Mouse (Mus musculus): ENCODE results near the gene Vmn2r43. TPM values are rescaled to one million over a fixed set of nuclear protein-coding genes. Genes with fewer than 3 reads are reported as not detected.
"Not testable (repeated sequence)": the region's sequence is repeated elsewhere in the genome, so short reads cannot be mapped to it uniquely, and the experiment has no call there.

Gene Vmn2r43
- not detected in 2 replicates for total RNA-seq (2015)
- total RNA-seq (2017): not detected in 2 replicates

GRCm38 (mm10) chr7:8260499-8260898, at the start of gene Vmn2r43:
Gene Vmn2r43, minus strand, starts transcription at chr7:8260599.
- ATAC-seq (replicated peaks; ENCODE audit: poor library complexity): not testable (repeated sequence)

GRCm38 (mm10) chr7:8200220-8200619, 60.2 kb downstream of the Vmn2r43 start, which contains the start of gene Vmn2r42:
Gene Vmn2r42, minus strand, starts transcription at chr7:8200320.
- ATAC-seq (replicated peaks; ENCODE audit: poor library complexity): not testable (repeated sequence)

Other genes with a start within 250 kb of the Vmn2r43 start
- gene Vmn2r41, start 98.9 kb downstream of the Vmn2r43 start, total RNA-seq (2015): not detected in 2 replicates
- gene Vmn2r41, start 98.9 kb downstream of the Vmn2r43 start, total RNA-seq (2017): not detected in 2 replicates
- gene Vmn2r42, start 60.3 kb downstream of the Vmn2r43 start, total RNA-seq (2015): not detected in 2 replicates
- gene Vmn2r42, start 60.3 kb downstream of the Vmn2r43 start, total RNA-seq (2017): not detected in 2 replicates
- gene Vmn2r44, start 122.7 kb upstream of the Vmn2r43 start, total RNA-seq (2015): not detected in 2 replicates
- gene Vmn2r44, start 122.7 kb upstream of the Vmn2r43 start, total RNA-seq (2017): not detected in 2 replicates
- gene Vmn2r45, start 228.5 kb upstream of the Vmn2r43 start, total RNA-seq (2015): not detected in 2 replicates
- gene Vmn2r45, start 228.5 kb upstream of the Vmn2r43 start, total RNA-seq (2017): not detected in 2 replicates